Mouse (Mus musculus) ES-Bruce4 (cell line): Measurements from ENCODE around the gene Skap2.

ENCODE experiments used
- CTCF ChIP-seq: IDR thresholded peaks from one replicate; pipeline ENCODE4 v1.8.1; 2011; ENCODE audit warnings: low read depth, low read length
- EP300 ChIP-seq: IDR thresholded peaks from 2 replicates; pipeline ENCODE4 v1.6.1; 2011; ENCODE audit warnings: low read depth, low read length; ENCODE audit not compliant: insufficient read depth

GRCm38 (mm10) chr6:52005616-52005962 is 6.8 kb downstream of the Skap2 start:
- TF ChIP-seq EP300: no peak
- no peak for TF ChIP-seq CTCF
